ENCODE assay signal across 19 mouse cellular contexts in genomic region chr8:90512594-90512993, GRCm38 (mm10).
DNase-seq lines count a peak whose midpoint lies in the region; ATAC-seq and TF ChIP-seq lines count a peak whose summit lies in the region.
"Had no signal": no experiment of that assay in that cellular context is flagged by ENCODE, and none has a peak within 500 bp of the region (broad histone marks: within the 10 kb centered on the region; RNA-seq: fewer than 3 reads in every experiment).

No protein-coding gene starts in this region.

- H3K27ac ChIP-seq in forebrain, embryonic 15.5 days (replicated peaks) = peak overlapping the region; percentile 6; the same call in 1 of the 2 replicates
- no peak overlapping the region for H3K27ac ChIP-seq in forebrain, embryonic 10.5 days
- H3K27ac ChIP-seq in layer of hippocampus, adult 2 months = peak overlapping the region; percentile 89
- peak overlapping the region; percentile 65 for H3K27ac ChIP-seq in neural tube, embryonic 15.5 days (replicated peaks)
- no peak overlapping the region for H3K27ac ChIP-seq in intestine, embryonic 15.5 days
- H3K27ac ChIP-seq: embryonic facial prominence, embryonic 10.5 days; heart, adult 2 months had no signal

- WGBS in forebrain, embryonic 15.5 days = 5% methylated on average over 2 of the region's 2 CpGs
- WGBS in forebrain, embryonic 10.5 days = 28% methylated on average over 2 of the region's 2 CpGs
- 15% methylated on average over 2 of the region's 2 CpGs for WGBS in neural tube, embryonic 15.5 days
- 62% methylated on average over 2 of the region's 2 CpGs for WGBS in intestine, embryonic 15.5 days

- H3K4me2 ChIP-seq in forebrain, embryonic 15.5 days (replicated peaks) = no peak overlapping the region
- peak overlapping the region; percentile 19; the same call in 1 of the 2 replicates for H3K4me2 ChIP-seq in neural tube, embryonic 15.5 days
- no peak overlapping the region for H3K4me2 ChIP-seq in intestine, embryonic 15.5 days (replicated peaks)
- H3K4me2 ChIP-seq: heart, embryonic 11.5 days had no signal

- H3K4me1 ChIP-seq in forebrain, embryonic 15.5 days = peaks cover 15% of the 10 kb centered on the region
- peaks cover 11% of the 10 kb centered on the region for H3K4me1 ChIP-seq in forebrain, embryonic 10.5 days
- peaks cover 19% of the 10 kb centered on the region for H3K4me1 ChIP-seq in neural tube, embryonic 15.5 days
- H3K4me1 ChIP-seq in intestine, embryonic 15.5 days (replicated peaks) = no peaks in the 10 kb centered on the region

- TF ChIP-seq POLR2A in brain, embryonic 14.5 days (IDR thresholded peaks at IDR 0.05; ENCODE audit: borderline replicate concordance, extremely low read depth, insufficient read depth, insufficient read length, poor library complexity, severe bottlenecking) = no peak

- no peak for TF ChIP-seq CTCF in layer of hippocampus, adult 2 months (conservative IDR thresholded peaks at IDR 0.05)
- no peak for TF ChIP-seq CTCF in brain, embryonic 14.5 days (IDR thresholded peaks at IDR 0.05; ENCODE audit: borderline replicate concordance, extremely low read depth, insufficient read depth, insufficient read length)

- ATAC-seq in forebrain, embryonic 15.5 days (replicated peaks) = no peak
- peak; percentile 65 for ATAC-seq in neural tube, embryonic 15.5 days (ENCODE audit: low FRiP score)
- ATAC-seq in intestine, embryonic 15.5 days = no peak
- ATAC-seq: activated CD4-positive, CD25-positive, alpha-beta regulatory T cell, adult 4 months; intestine, embryonic 16.5 days; Patski had no signal

- no peaks in the 10 kb centered on the region for H3K27me3 ChIP-seq in forebrain, embryonic 15.5 days
- peaks cover 3% of the 10 kb centered on the region; the same call in 1 of the 2 replicates for H3K27me3 ChIP-seq in forebrain, embryonic 10.5 days (ENCODE audit: poor library complexity, severe bottlenecking)
- H3K27me3 ChIP-seq in neural tube, embryonic 15.5 days (replicated peaks) = no peaks in the 10 kb centered on the region
- H3K27me3 ChIP-seq in intestine, embryonic 15.5 days (replicated peaks) = no peaks in the 10 kb centered on the region

- H3K4me3 ChIP-seq in forebrain, embryonic 15.5 days = no peak overlapping the region
- H3K4me3 ChIP-seq in forebrain, embryonic 10.5 days = no peak overlapping the region
- H3K4me3 ChIP-seq in layer of hippocampus, adult 2 months = no peak overlapping the region
- H3K4me3 ChIP-seq in neural tube, embryonic 15.5 days (replicated peaks) = no peak overlapping the region
- H3K4me3 ChIP-seq in intestine, embryonic 15.5 days (replicated peaks) = no peak overlapping the region
- H3K4me3 ChIP-seq: embryonic facial prominence, embryonic 10.5 days; heart, adult 2 months had no signal

- H3K9me3 ChIP-seq in forebrain, embryonic 15.5 days = no peaks in the 10 kb centered on the region
- H3K9me3 ChIP-seq in forebrain, embryonic 10.5 days = no peaks in the 10 kb centered on the region
- H3K9me3 ChIP-seq in neural tube, embryonic 15.5 days (replicated peaks) = no peaks in the 10 kb centered on the region
- H3K9me3 ChIP-seq in intestine, embryonic 15.5 days = no peaks in the 10 kb centered on the region
- H3K9me3 ChIP-seq: embryonic facial prominence, embryonic 10.5 days had no signal

- H3K9ac ChIP-seq in forebrain, embryonic 15.5 days (replicated peaks) = no peak overlapping the region
- H3K9ac ChIP-seq in neural tube, embryonic 15.5 days (replicated peaks) = no peak overlapping the region
- H3K9ac ChIP-seq in intestine, embryonic 15.5 days = no peak overlapping the region
- H3K9ac ChIP-seq: forebrain, postnatal 0 days had no signal

- H3K36me3 ChIP-seq in forebrain, embryonic 15.5 days = no peaks in the 10 kb centered on the region
- no peaks in the 10 kb centered on the region for H3K36me3 ChIP-seq in forebrain, embryonic 10.5 days (replicated peaks)
- no peaks in the 10 kb centered on the region for H3K36me3 ChIP-seq in neural tube, embryonic 15.5 days
- no peaks in the 10 kb centered on the region for H3K36me3 ChIP-seq in intestine, embryonic 15.5 days
- H3K36me3 ChIP-seq: embryonic facial prominence, embryonic 10.5 days had no signal

- no peak for DNase-seq in forebrain, embryonic 10.5 days (ENCODE audit: extremely low spot score, low spot score)
- no peak for DNase-seq in layer of hippocampus, adult 2 months (ENCODE audit: low spot score in 2 of 2)
- DNase-seq in layer of hippocampus, adult 9-10 months (ENCODE audit: low spot score) = no peak
- DNase-seq in brain, embryonic 14.5 days (ENCODE audit: low read depth) = peak; percentile 51
- DNase-seq: adrenal gland, postnatal 14 days; cerebellum, adult 18-20 months; cerebellum, adult 9-11 months; cerebellum, postnatal 36 days; forebrain, postnatal 0 days; gastrocnemius, postnatal 14 days; heart, adult 2 months had no signal

Comparison
In these comparisons a context has a peak if more than half of its experiments do, and no peak if none do; other contexts are left out.
1. H3K27ac ChIP-seq: peak in forebrain, embryonic 15.5 days (single experiment), layer of hippocampus, adult 2 months (single experiment) and neural tube, embryonic 15.5 days (single experiment); none in forebrain, embryonic 10.5 days (single experiment) and intestine, embryonic 15.5 days (single experiment).